Mouse (Mus musculus) left cerebral cortex, adult 2 months (tissue): ENCODE measurements at regions not wholly inside any gene's neighbourhood (a gene's known extent, or its start where the extent isn't known, plus 50 kb on each side); places are given as distances from the start of the nearest gene placed in this dataset.

Experiments
- DNase-seq, 2 experiments: peaks; one replicate each; pipeline ENCODE4 v3.0.0; 2021 to 2022; ENCODE audit warnings: low spot score in 2 of 2, mixed read lengths in 1 of 2; ENCODE audit errors: extremely low spot score in 1 of 2
- H3K27ac ChIP-seq: fragments of 200-600 bp; 2 replicates; pipeline ENCODE4 v1.8.1; 2022
- H3K4me3 ChIP-seq: fragments of 200-600 bp; 2 replicates; pipeline ENCODE4 v1.8.1; 2022
- CTCF ChIP-seq: fragments of 200-600 bp; IDR thresholded peaks from 2 replicates; pipeline ENCODE4 v1.8.1; 2022; ENCODE audit warnings: antibody characterized with exemption, mild to moderate bottlenecking, moderate library complexity
- intact Hi-C: fragments of 180-260 bp; cut with DNase I; formaldehyde crosslinking; loops from one replicate; pipeline ENCODE4 v1.15.1; 2025

GRCm38 (mm10) chr6:51766482-51766881, 242.8 kb downstream of the Snx10 start:
- Histone ChIP-seq H3K27ac (no peak overlapping the region), H3K4me3 (no peak overlapping the region)
- DNase-seq = no peak
- no peak for TF ChIP-seq CTCF
- intact Hi-C loops = no loop called here

GRCm38 (mm10) chr6:51767582-51768341, 244.1 kb downstream of the Snx10 start:
- intact Hi-C loops = no loop called here
- H3K27ac ChIP-seq = no peak overlapping the region
- no peak overlapping the region for H3K4me3 ChIP-seq

GRCm38 (mm10) chr6:51771001-51771400, 241.3 kb downstream of the Skap2 start:
- H3K27ac ChIP-seq = no peak overlapping the region
- H3K4me3 ChIP-seq = no peak overlapping the region
- TF ChIP-seq CTCF = no peak
- no peak for DNase-seq
- intact Hi-C loops = no loop called here

More at GRCm38 (mm10) chr6:51767582-51768341, 244.1 kb downstream of the Snx10 start:
- DNase-seq = peak; percentile 17 to 18
- no peak; the same call in 1 of the 2 replicates for TF ChIP-seq CTCF

GRCm38 (mm10) chr6:51771424-51771823, 240.9 kb downstream of the Skap2 start:
- intact Hi-C loops = no loop called here
- TF ChIP-seq CTCF = no peak

GRCm38 (mm10) chr6:51774771-51775170, 237.6 kb downstream of the Skap2 start:
- H3K27ac ChIP-seq = no peak overlapping the region
- no peak for DNase-seq
- TF ChIP-seq CTCF = peak; percentile 41
- no peak overlapping the region for H3K4me3 ChIP-seq
- intact Hi-C loops = no loop called here

More at GRCm38 (mm10) chr6:51771424-51771823, 240.9 kb downstream of the Skap2 start:
- DNase-seq = no peak
- Histone ChIP-seq H3K4me3 (no peak overlapping the region), H3K27ac (no peak overlapping the region)

GRCm38 (mm10) chr6:51785615-51786014, 226.7 kb downstream of the Skap2 start:
- DNase-seq = no peak
- Histone ChIP-seq H3K4me3 (no peak overlapping the region), H3K27ac (no peak overlapping the region)
- intact Hi-C loops = no loop called here
- no peak for TF ChIP-seq CTCF

GRCm38 (mm10) chr6:51786836-51787235, 225.5 kb downstream of the Skap2 start:
- no peak overlapping the region for H3K27ac ChIP-seq
- TF ChIP-seq CTCF = no peak
- DNase-seq = no peak
- H3K4me3 ChIP-seq = no peak overlapping the region
- intact Hi-C loops = no loop called here

GRCm38 (mm10) chr6:51788156-51788555, 224.2 kb downstream of the Skap2 start:
- H3K4me3 ChIP-seq = no peak overlapping the region
- no peak for DNase-seq
- no peak overlapping the region for H3K27ac ChIP-seq
- intact Hi-C loops = no loop called here
- TF ChIP-seq CTCF = no peak

- intact Hi-C loops = no loop called here
- DNase-seq = no peak
- Histone ChIP-seq H3K4me3 (no peak overlapping the region), H3K27ac (no peak overlapping the region)
- no peak for TF ChIP-seq CTCF
Observed at GRCm38 (mm10) chr6:51790293-51790692, 222.1 kb downstream of the Skap2 start.

GRCm38 (mm10) chr6:51790693-51791092, 221.7 kb downstream of the Skap2 start:
- Histone ChIP-seq H3K4me3 (no peak overlapping the region), H3K27ac (no peak overlapping the region)
- no peak for DNase-seq
- intact Hi-C loops = no loop called here
- TF ChIP-seq CTCF = no peak

- peak; percentile 52 for TF ChIP-seq CTCF
- peak in 1 of 2 experiments; percentile 24 for DNase-seq
- intact Hi-C loops = no loop called here
- no peak overlapping the region for H3K4me3 ChIP-seq
- no peak overlapping the region for H3K27ac ChIP-seq
Observed at GRCm38 (mm10) chr6:51795300-51795699, 217.0 kb downstream of the Skap2 start.

- Histone ChIP-seq H3K4me3 (no peak overlapping the region), H3K27ac (no peak overlapping the region)
- DNase-seq = no peak
- TF ChIP-seq CTCF = no peak
- intact Hi-C loops = no loop called here
Observed at GRCm38 (mm10) chr6:51798577-51799240, 213.6 kb downstream of the Skap2 start.
